Mouse (Mus musculus) spleen, embryonic (tissue): ENCODE results near the gene Smok3c.
"Not testable (repeated sequence)": the region's sequence is repeated elsewhere in the genome, so short reads cannot be mapped to it uniquely, and the experiment has no call there.

Source experiments
- CTCF ChIA-PET: fragments of 350-600 bp; sonication (Branson Sonifier 250); formaldehyde crosslinking; loops from one replicate; lab custom pipeline; 2022; lab: Charles Lee

Gene Smok3c

DNA sequence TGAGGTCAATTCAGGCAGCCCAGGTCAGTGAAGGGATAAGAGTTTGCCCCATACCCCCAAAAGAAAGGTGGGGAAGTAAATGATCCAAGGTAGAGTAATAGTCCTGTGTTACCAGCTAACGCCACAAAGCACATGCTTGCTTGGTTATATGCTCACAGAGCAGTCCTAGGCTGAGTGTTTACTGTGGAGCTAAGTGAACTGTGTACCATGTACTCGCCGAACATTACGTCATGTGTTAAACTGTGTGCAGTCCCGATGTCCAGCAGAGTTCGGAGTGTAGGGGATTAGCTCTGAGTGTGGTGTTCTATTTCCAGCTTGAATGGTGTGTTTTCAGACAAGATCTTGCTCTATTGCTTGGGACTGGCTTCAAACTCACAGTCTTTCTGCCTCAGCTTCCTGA, 41.5 kb downstream of the Smok3c start:
- CTCF ChIA-PET: no interaction called here

DNA sequence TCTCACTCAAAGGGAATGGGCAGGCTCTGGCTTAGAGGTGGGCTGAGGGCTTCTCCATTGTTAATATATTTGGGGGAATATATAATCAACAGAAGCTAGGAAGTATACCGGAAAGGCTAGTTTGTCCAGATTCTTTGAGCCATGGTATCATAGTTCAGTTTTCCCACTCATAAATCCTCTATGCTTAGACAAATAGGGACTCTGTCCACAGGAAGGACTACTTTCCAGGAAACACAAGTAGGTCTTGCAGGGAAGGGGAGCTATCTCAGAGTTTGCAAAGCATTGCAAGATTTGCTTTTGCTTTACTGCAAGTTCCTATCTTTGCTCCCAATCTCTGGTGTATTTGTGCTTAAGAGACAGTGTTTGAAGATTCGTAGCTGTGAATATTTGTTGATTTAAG, 52.0 kb downstream of the Smok3c start:
- CTCF ChIA-PET: interaction anchor here (0.6 kb wide), 1 partner anchor 14 kb away, joined by 3 read pairs; no protein-coding TSS in a partner anchor

DNA sequence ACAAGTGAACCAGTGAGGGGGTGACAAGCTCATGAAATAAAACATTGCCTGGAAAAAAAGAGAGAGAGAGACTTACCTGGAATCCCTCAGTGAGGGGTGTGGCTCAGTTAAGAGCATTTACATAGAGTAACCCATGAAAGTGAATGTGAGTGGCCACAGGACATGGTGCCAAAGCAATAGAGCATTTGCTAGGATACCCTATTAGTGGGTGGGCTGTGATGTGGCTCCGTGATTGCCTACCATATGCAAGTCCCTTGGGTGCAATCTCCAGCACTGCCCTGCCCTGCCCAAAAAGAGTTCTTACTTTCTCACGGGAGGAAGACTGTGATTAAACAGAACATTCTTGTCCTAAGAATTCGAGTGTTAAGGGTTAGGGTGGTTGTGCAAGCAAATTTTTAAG, 54.1 kb downstream of the Smok3c start:
- CTCF ChIA-PET: interaction anchor here (0.7 kb wide), 1 partner anchor 317 kb away, joined by 3 read pairs; no protein-coding TSS in a partner anchor

DNA sequence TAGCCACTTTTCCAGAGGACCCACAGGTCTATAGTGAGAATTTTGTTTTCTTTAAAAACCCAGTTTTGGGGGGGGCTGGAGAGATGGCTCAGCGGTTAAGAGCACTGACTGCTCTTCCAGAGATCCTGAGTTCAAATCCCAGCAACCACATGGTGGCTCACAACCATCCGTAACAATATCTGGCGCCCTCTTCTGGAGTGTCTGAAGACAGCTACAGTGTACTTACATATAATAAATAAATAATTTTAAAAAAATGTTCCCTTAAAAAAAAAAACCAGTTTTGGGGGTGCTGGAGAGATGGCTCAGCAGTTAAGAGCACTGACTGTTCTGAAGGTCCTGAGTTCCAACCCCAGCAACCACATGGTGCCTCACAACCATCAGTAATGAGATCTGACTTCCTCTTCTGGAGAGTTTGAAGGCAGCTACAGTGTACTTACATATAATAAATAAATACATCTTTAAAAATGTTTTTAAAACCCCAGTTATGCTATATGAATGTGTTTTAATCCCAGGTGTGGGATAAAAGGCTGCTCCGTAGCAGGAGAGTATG, 56.9 kb downstream of the Smok3c start:
- CTCF ChIA-PET: not testable (repeated sequence)
